Mouse (Mus musculus): ENCODE data around the gene Reg3g. TPM values are rescaled to one million over a fixed set of nuclear protein-coding genes. Genes with fewer than 3 reads are reported as not detected.
"Not testable (repeated sequence)": the region's sequence is repeated elsewhere in the genome, so short reads cannot be mapped to it uniquely, and the experiment has no call there.

Reg3g gene
- polyA plus RNA-seq, 1 experiment from 2014 or later = 0.16 TPM

GRCm38 (mm10) chr6:78425497-78425896 is 43.2 kb downstream of the Reg3g start:
- no peak for DNase-seq (ENCODE audit: low spot score)
- Histone ChIP-seq H3K4me1 (replicated peaks; ENCODE audit: insufficient read depth, low read length) (no peaks in the 10 kb centered on the region), H3K9me3 (replicated peaks; ENCODE audit: low read length) (no peaks in the 10 kb centered on the region), H3K36me3 (ENCODE audit: insufficient read depth, low read length) (no peaks in the 10 kb centered on the region), H3K4me2 (ENCODE audit: low read length) (no peak overlapping the region), H3K4me3 (replicated peaks; ENCODE audit: low read depth, low read length) (no peak overlapping the region), H3K27ac (no peak overlapping the region), H3K27me3 (ENCODE audit: insufficient read depth, low read length) (no peaks in the 10 kb centered on the region), H3K9ac (ENCODE audit: low read depth, low read length) (no peak overlapping the region)
- TF ChIP-seq CTCF (IDR thresholded peaks at IDR 0.05; ENCODE audit: low read depth) = no peak
- ATAC-seq (replicated peaks; ENCODE audit: low FRiP score, low read depth) = no peak
- WGBS = 81% methylated on average over 3 of the region's 3 CpGs

DNA sequence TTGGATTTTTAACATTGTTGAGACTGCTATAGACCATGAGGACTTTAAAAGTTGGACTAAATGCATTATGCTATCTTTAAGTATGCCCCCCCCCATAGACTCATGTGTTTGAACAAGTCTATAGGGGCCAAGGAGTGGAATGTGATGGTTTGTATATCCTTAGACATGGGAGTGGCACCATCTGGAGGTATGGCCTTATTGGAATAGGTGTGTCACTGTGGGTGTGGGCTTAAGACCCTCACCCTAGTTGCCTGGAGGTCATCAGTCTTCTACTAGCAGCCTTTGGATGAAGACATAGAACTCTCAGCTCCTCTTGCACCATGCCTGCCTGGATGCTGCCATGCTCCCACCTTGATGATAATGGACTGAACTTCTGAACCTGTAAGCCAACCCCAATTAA is 46.3 kb downstream of the Reg3g start, which contains the start of gene Reg1:
Reg1 (plus strand) TSS at position 301 of the 400 bp plus-strand sequence.
- not testable (repeated sequence) for H3K27me3 ChIP-seq (ENCODE audit: insufficient read depth, low read length); DNase-seq (ENCODE audit: low spot score); H3K27ac ChIP-seq; H3K4me2 ChIP-seq (ENCODE audit: low read length); H3K4me1 ChIP-seq (replicated peaks; ENCODE audit: insufficient read depth, low read length); H3K9ac ChIP-seq (ENCODE audit: low read depth, low read length); H3K9me3 ChIP-seq (replicated peaks; ENCODE audit: low read length); H3K4me3 ChIP-seq (replicated peaks; ENCODE audit: low read depth, low read length); ATAC-seq (replicated peaks; ENCODE audit: low FRiP score, low read depth); H3K36me3 ChIP-seq (ENCODE audit: insufficient read depth, low read length)

Other genes with a start within 250 kb of the Reg3g start
- gene Reg3b, start 98.2 kb downstream of the Reg3g start, polyA plus RNA-seq (2015; fragmentation: Nextera tagmentation; extraction: Ambion mirVana) = not detected in 2 replicates
- gene Reg3d, start 90.0 kb downstream of the Reg3g start, polyA plus RNA-seq (2015; fragmentation: Nextera tagmentation; extraction: Ambion mirVana) = not detected in 2 replicates
- gene Reg3a, start 88.2 kb downstream of the Reg3g start, polyA plus RNA-seq (2015; fragmentation: Nextera tagmentation; extraction: Ambion mirVana) = not detected in 2 replicates
- gene Reg2, start 73.2 kb downstream of the Reg3g start, polyA plus RNA-seq (2015; fragmentation: Nextera tagmentation; extraction: Ambion mirVana) = not detected in 2 replicates
- gene Reg1, start 46.2 kb downstream of the Reg3g start, polyA plus RNA-seq (2015; fragmentation: Nextera tagmentation; extraction: Ambion mirVana) = not detected in 2 replicates